Mouse (Mus musculus): ENCODE results near the gene Fgfr2.

DNA sequence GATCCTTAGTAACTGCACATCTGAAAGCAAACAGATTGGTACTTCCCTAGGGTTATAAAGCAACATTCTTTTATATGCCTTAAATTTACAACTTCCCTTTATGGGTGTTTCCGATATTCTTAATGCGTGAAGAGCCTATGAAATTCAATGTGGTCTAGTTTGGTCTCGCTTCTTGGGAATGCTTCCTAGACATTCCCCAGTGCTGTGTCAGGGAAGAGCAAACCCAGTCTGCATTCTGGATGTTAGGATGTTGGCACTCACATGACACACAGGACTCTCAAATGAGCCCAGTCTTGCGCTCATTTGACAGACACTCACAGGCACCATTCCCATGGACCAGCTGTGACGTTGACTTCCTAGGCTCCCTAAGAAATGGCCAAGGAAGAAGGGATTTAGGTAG is 2743.3 kb downstream of the Fgfr2 start:
- TF ChIP-seq CTCF (IDR thresholded peaks at IDR 0.05; ENCODE audit: control insufficient read depth, insufficient read depth, insufficient replicate concordance, low read depth, low read length) (no peak), POLR2A (IDR thresholded peaks at IDR 0.05; ENCODE audit: control insufficient read depth, low read depth, low read length) (no peak)
